Mouse (Mus musculus) ES-Bruce4 (cell line): ENCODE results near the gene Olfr1419. TPM values are rescaled to one million over a fixed set of nuclear protein-coding genes. Genes with fewer than 3 reads are reported as not detected.
"Not testable (repeated sequence)": the region's sequence is repeated elsewhere in the genome, so short reads cannot be mapped to it uniquely, and the experiment has no call there.

Experiments used
- H3K27ac ChIP-seq: 2 replicates; pipeline ENCODE4 v1.5.1; 2012; ENCODE audit warnings: low read length, inconsistent platforms; ENCODE audit not compliant: insufficient read depth
- H3K27me3 ChIP-seq: 2 replicates; pipeline ENCODE4 v1.6.1; 2012; ENCODE audit warnings: mild to moderate bottlenecking, low read length, inconsistent platforms; ENCODE audit not compliant: control insufficient read depth, poor library complexity, insufficient read depth, severe bottlenecking
- H3K36me3 ChIP-seq: 2 replicates; pipeline ENCODE4 v1.6.1; 2012; ENCODE audit warnings: inconsistent platforms, mild to moderate bottlenecking, low read length, moderate library complexity; ENCODE audit not compliant: control insufficient read depth, poor library complexity, insufficient read depth, severe bottlenecking
- H3K4me1 ChIP-seq: one replicate; pipeline ENCODE4 v1.8.1; 2011; ENCODE audit warnings: low read length; ENCODE audit not compliant: control insufficient read depth, insufficient read depth
- H3K4me3 ChIP-seq: 2 replicates; pipeline ENCODE4 v1.5.1; 2011; ENCODE audit warnings: low read depth, mild to moderate bottlenecking, low read length
- H3K9ac ChIP-seq: 2 replicates; pipeline ENCODE4 v1.6.1; 2012; ENCODE audit warnings: low read depth, mild to moderate bottlenecking, inconsistent platforms; ENCODE audit not compliant: poor library complexity, severe bottlenecking
- H3K9me3 ChIP-seq: replicated peaks from 2 replicates; pipeline ENCODE4 v1.6.1; 2012; ENCODE audit warnings: mild to moderate bottlenecking, low read length, inconsistent platforms; ENCODE audit not compliant: control insufficient read depth, poor library complexity, insufficient read depth, severe bottlenecking
- CTCF ChIP-seq: IDR thresholded peaks from one replicate; pipeline ENCODE4 v1.8.1; 2011; ENCODE audit warnings: low read depth, low read length
- EP300 ChIP-seq: IDR thresholded peaks from 2 replicates; pipeline ENCODE4 v1.6.1; 2011; ENCODE audit warnings: low read depth, low read length; ENCODE audit not compliant: insufficient read depth
- POLR2A ChIP-seq: IDR thresholded peaks from one replicate; pipeline ENCODE4 v1.8.1; 2011; ENCODE audit warnings: low read length; ENCODE audit not compliant: insufficient read depth
- polyA plus RNA-seq: library from polyadenylated mRNA; stranded (reverse); fragments of >200 nt; gene quantifications from 2 replicates; pipeline ENCODE4 v1.2.4, GENCODE M21; 2011; ENCODE audit warnings: low read depth; ENCODE audit not compliant: missing spikeins, insufficient read depth, insufficient read length

The Olfr1419 gene
- polyA plus RNA-seq: not detected in 2 replicates

DNA sequence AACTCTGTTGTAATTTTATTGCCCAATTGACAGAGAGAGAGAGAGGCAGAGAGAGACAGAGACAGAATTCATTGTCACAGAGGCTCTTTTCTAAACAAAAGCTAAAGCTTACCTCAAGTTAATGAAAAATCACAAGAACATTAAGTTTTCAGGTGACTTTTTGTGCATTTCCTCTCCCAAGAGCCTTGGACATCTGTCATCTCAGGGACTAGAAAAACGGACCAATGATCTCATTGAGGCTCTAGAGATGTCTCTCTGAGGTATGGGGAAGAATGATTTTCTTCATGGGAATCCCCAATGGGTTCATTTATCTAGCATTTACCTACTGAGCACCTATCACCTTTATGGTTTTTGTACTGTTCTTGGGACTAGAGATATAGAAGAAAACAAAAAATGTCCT, at the start of gene Olfr1419:
Olfr1419 (minus strand) TSS at position 101 of the 400 bp plus-strand sequence.
- no peak for TF ChIP-seq EP300
- Histone ChIP-seq H3K36me3 (no peaks in the 10 kb centered on the region), H3K4me1 (no peaks in the 10 kb centered on the region)

DNA sequence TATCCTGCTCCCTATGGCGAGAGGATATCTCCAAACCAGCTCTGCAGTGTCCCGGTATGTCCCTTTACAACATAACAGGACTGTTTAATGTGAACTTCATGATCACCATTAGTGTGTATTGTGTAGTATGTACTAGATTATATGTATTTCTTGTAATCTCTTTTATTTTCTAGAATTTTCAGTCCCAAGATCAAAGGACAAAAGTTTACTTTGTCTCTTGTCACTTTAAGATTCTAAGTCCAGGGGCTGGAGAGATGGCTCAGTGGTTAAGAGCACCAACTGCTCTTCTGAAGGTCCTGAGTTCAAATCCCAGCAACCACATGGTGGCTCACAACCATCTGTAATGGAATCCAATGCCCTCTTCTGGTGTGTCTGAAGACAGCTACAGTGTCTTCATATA, 47.6 kb upstream of the Olfr1419 start:
- not testable (repeated sequence) for H3K4me3 ChIP-seq, H3K9ac ChIP-seq, H3K4me1 ChIP-seq, H3K9me3 ChIP-seq, H3K27me3 ChIP-seq, H3K27ac ChIP-seq
- H3K36me3 ChIP-seq: peaks cover 51% of the 10 kb centered on the region

More for the DNA sequence above, at the start of gene Olfr1419:
- no peak within 1 kb of the TSS for H3K27ac ChIP-seq
- H3K9ac ChIP-seq: no peak within 1 kb of the TSS
- no peak within 1 kb of the TSS for H3K4me3 ChIP-seq
- no peaks in the 10 kb centered on the region for H3K27me3 ChIP-seq
- no peaks in the 10 kb centered on the region for H3K9me3 ChIP-seq

DNA sequence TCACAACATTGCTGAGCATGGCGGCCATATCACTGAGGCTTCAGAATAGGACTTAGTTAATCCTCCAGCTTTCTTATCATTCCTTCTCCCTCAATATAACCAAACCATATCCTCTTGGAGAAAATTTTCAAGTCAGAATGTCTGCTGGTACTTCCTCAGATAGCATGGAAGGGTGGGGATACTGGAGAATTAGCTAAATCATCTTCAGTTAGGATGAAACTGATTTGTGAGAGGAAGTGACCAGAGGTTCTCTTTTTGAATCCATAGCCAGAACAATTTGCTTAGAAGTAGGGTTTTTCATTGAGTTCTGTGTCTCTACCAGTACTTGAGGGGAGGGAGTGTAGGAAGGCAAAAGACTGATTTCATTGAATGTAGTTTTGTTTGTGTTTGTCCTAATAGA, 47.2 kb upstream of the Olfr1419 start:
- no peak for TF ChIP-seq CTCF
- TF ChIP-seq POLR2A: no peak
- TF ChIP-seq EP300: no peak
- Histone ChIP-seq H3K4me3 (no peak overlapping the region), H3K4me1 (no peaks in the 10 kb centered on the region), H3K27me3 (no peaks in the 10 kb centered on the region), H3K9ac (no peak overlapping the region), H3K36me3 (peaks cover 52% of the 10 kb centered on the region), H3K9me3 (no peaks in the 10 kb centered on the region), H3K27ac (no peak overlapping the region)

DNA sequence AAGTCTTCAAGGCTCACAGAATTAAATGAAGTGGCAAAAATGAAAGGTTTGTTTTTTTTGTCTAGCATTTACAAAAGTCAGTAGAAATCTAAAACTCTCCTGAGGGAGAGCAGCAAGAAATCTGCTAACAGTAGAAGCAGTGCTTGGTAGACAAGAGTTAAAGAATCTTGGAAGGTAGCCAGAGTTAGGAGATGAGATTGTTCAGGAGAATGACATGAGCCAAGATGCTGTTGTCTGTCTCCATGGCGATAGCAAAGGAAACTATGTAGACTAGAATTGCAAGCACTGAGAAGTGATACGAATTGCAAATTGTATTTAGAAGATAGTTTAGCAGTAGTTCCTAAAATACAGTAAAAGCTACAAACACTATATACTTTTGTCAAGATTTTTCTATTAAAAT, 40.9 kb upstream of the Olfr1419 start:
- no peaks in the 10 kb centered on the region for H3K4me1 ChIP-seq
- no peaks in the 10 kb centered on the region for H3K9me3 ChIP-seq
- TF ChIP-seq POLR2A (no peak), EP300 (no peak), CTCF (no peak)
- H3K27me3 ChIP-seq: no peaks in the 10 kb centered on the region
- peaks cover 21% of the 10 kb centered on the region for H3K36me3 ChIP-seq
- no peak overlapping the region for H3K9ac ChIP-seq
- no peak overlapping the region for H3K27ac ChIP-seq
- no peak overlapping the region for H3K4me3 ChIP-seq

DNA sequence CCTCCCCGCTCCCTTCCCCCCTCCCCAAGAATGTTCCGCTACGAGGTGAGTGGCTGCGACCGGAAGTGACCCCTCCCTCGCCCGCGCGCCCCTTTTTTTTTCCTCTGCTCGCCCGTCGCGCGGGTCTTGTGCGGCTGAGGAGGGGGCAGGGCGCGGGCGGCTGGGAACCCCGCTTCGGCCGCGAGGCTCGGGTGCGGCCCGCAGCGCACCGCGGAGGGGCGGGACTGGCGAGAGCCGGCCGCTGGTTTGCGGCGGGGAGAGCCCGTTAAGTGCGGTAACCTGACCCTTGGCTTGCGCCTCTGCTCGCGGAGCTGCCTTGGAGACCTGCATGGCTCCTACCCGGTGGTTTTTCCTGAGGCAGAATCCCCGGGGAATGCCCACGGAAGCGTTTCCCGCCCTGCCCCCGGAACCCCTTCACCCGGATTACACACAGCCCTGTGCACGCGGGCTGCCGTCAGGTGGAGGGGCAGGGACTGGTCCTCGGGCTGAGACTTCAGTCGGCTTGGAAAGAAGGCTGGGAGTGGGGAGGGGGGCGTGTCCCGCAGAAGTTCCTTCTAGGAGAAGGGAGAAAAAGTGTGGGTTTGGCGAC, 37.7 kb upstream of the Olfr1419 start:
- TF ChIP-seq POLR2A (no peak), EP300 (no peak), CTCF (no peak)

DNA sequence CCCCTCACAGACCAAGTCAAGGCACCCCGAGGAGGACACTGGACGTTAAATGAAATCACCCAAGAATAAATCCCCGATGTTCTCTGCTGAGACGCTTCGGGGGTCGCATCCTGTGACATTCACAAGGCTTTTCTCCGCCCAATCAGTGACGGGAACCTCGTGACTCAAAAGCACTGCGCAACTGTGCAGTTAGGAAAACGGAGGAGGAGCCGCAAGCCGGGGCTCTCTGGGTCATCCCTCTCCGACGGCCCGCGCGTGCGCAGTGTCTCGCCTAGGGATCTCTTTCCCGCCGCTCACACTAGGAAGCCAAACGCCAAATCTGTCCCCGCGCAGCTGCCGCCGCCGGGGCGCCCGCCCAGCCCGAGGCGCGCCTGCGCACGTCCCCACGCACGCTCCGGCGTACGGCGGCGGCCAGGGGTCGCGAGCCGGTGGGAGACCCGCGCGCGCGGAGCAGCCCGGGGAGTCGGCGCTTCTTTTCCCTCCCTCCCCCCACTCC, 37.2 kb upstream of the Olfr1419 start, which contains the start of gene Patl1:
Patl1 (plus strand) TSS at position 363 of the 496 bp plus-strand sequence.
- TF ChIP-seq CTCF (no peak), POLR2A (peak; percentile 60), EP300 (no peak)
- H3K27me3 ChIP-seq: no peaks in the 10 kb centered on the region
- peak within 1 kb of the TSS; percentile 97 for H3K4me3 ChIP-seq
- H3K4me1 ChIP-seq: no peaks in the 10 kb centered on the region
- H3K9ac ChIP-seq: peak within 1 kb of the TSS; percentile 85
- peaks cover 13% of the 10 kb centered on the region for H3K36me3 ChIP-seq
- H3K27ac ChIP-seq: peak within 1 kb of the TSS; percentile 50
- no peaks in the 10 kb centered on the region for H3K9me3 ChIP-seq

More for the DNA sequence above, 37.7 kb upstream of the Olfr1419 start:
- peaks cover 13% of the 10 kb centered on the region for H3K36me3 ChIP-seq
- H3K4me1 ChIP-seq: no peaks in the 10 kb centered on the region
- no peak overlapping the region for H3K27ac ChIP-seq
- peak overlapping the region; percentile 73 for H3K4me3 ChIP-seq
- H3K27me3 ChIP-seq: no peaks in the 10 kb centered on the region
- H3K9ac ChIP-seq: peak overlapping the region; percentile 85
- no peaks in the 10 kb centered on the region for H3K9me3 ChIP-seq
